Mouse (Mus musculus) macrophage (primary cell): Measurements from ENCODE around the gene Lsm7. TPM values are rescaled to one million over a fixed set of nuclear protein-coding genes. Genes with fewer than 3 reads are reported as not detected.

Experiments used
- H3K27ac ChIP-seq: fragments of 350-480 bp; formaldehyde crosslinking; 2 replicates; pipeline ENCODE4 v1.9.0; 2021
- H3K36me3 ChIP-seq: fragments of 350-480 bp; formaldehyde crosslinking; 2 replicates; pipeline ENCODE4 v1.9.0; 2021; ENCODE audit errors: inconsistent target
- H3K4me3 ChIP-seq: fragments of 350-480 bp; formaldehyde crosslinking; 2 replicates; pipeline ENCODE4 v1.9.0; 2021; ENCODE audit errors: inconsistent target
- H3K79me2 ChIP-seq: fragments of 350-480 bp; formaldehyde crosslinking; 2 replicates; pipeline ENCODE4 v1.9.0; 2021; ENCODE audit errors: inconsistent target
- WGBS: methylation state at CpG from one replicate; pipeline ENCODE4 v1.1.7; 2026; ENCODE audit warnings: inconsistent platforms; ENCODE audit not compliant: missing documents; 5-methylcytosine and 5-hydroxymethylcytosine counted together
- polyA plus RNA-seq: library from polyadenylated mRNA; stranded (reverse); fragments of 250-400 nt; gene quantifications from 3 replicates; pipeline ENCODE4 v1.2.4, GENCODE M21; 2018; ENCODE audit warnings: inconsistent platforms

Gene Lsm7
- polyA plus RNA-seq, 1 experiment from 2014 or later, result 32.4 TPM

- 82% methylated on average over 24 of the region's 24 CpGs for WGBS
- Histone ChIP-seq H3K27ac (no peak overlapping the region), H3K79me2 (peaks cover 20% of the 10 kb centered on the region), H3K4me3 (no peak overlapping the region), H3K36me3 (0 out of 2 replicates have a peak, but pooled peaks cover 4% of the 10 kb centered on the region)
Observed at GRCm38 (mm10) chr10:80896581-80897485, 41.8 kb upstream of the Lsm7 start.

- Histone ChIP-seq H3K27ac (no peak overlapping the region), H3K4me3 (no peak overlapping the region), H3K36me3 (0 out of 2 replicates have a peak, but pooled peaks cover 4% of the 10 kb centered on the region), H3K79me2 (peaks cover 20% of the 10 kb centered on the region)
- 92% methylated on average over 2 of the region's 6 CpGs for WGBS
Observed at GRCm38 (mm10) chr10:80895697-80896096, 40.7 kb upstream of the Lsm7 start.

- WGBS, result 86% methylated on average over 7 of the region's 7 CpGs
- Histone ChIP-seq H3K4me3 (no peak overlapping the region), H3K27ac (no peak overlapping the region), H3K79me2 (peaks cover 18% of the 10 kb centered on the region), H3K36me3 (0 out of 2 replicates have a peak, but pooled peaks cover 4% of the 10 kb centered on the region)
Observed at GRCm38 (mm10) chr10:80895100-80895499, 40.1 kb upstream of the Lsm7 start.

- H3K27ac ChIP-seq, result no peak overlapping the region
- H3K4me3 ChIP-seq, result no peak overlapping the region
- no peaks in the 10 kb centered on the region for H3K36me3 ChIP-seq
- no peaks in the 10 kb centered on the region for H3K79me2 ChIP-seq
- 39% methylated on average over 9 of the region's 11 CpGs for WGBS
Observed at GRCm38 (mm10) chr10:80887181-80887580, 32.2 kb upstream of the Lsm7 start.

- Histone ChIP-seq H3K4me3 (no peak overlapping the region), H3K36me3 (no peaks in the 10 kb centered on the region), H3K79me2 (no peaks in the 10 kb centered on the region), H3K27ac (no peak overlapping the region)
- WGBS, result 21% methylated on average over 10 of the region's 10 CpGs
Observed at GRCm38 (mm10) chr10:80881301-80881700, 26.3 kb upstream of the Lsm7 start.

- 79% methylated on average over 2 of the region's 2 CpGs for WGBS
- Histone ChIP-seq H3K27ac (no peak overlapping the region), H3K79me2 (no peaks in the 10 kb centered on the region), H3K36me3 (no peaks in the 10 kb centered on the region), H3K4me3 (no peak overlapping the region)
Observed at GRCm38 (mm10) chr10:80880901-80881300, 25.9 kb upstream of the Lsm7 start.

- H3K4me3 ChIP-seq, result no peak overlapping the region
- WGBS, result 19% methylated on average over 5 of the region's 5 CpGs
- no peaks in the 10 kb centered on the region for H3K36me3 ChIP-seq
- no peaks in the 10 kb centered on the region for H3K79me2 ChIP-seq
- H3K27ac ChIP-seq, result no peak overlapping the region
Observed at GRCm38 (mm10) chr10:80880131-80880641, 25.2 kb upstream of the Lsm7 start.

GRCm38 (mm10) chr10:80876594-80876993, 21.6 kb upstream of the Lsm7 start:
- no peak overlapping the region for H3K27ac ChIP-seq
- WGBS, result 74% methylated on average over 3 of the region's 3 CpGs
- no peaks in the 10 kb centered on the region for H3K79me2 ChIP-seq
- H3K4me3 ChIP-seq, result no peak overlapping the region
- no peaks in the 10 kb centered on the region for H3K36me3 ChIP-seq

GRCm38 (mm10) chr10:80876028-80876427, 21.0 kb upstream of the Lsm7 start:
- Histone ChIP-seq H3K4me3 (no peak overlapping the region), H3K36me3 (no peaks in the 10 kb centered on the region), H3K27ac (no peak overlapping the region), H3K79me2 (no peaks in the 10 kb centered on the region)
- WGBS, result 30% methylated on average over 5 of the region's 5 CpGs

- 94% methylated on average over 9 of the region's 9 CpGs for WGBS
- H3K27ac ChIP-seq, result no peak overlapping the region
- no peaks in the 10 kb centered on the region for H3K36me3 ChIP-seq
- no peaks in the 10 kb centered on the region for H3K79me2 ChIP-seq
- no peak overlapping the region for H3K4me3 ChIP-seq
Observed at GRCm38 (mm10) chr10:80874035-80874434, 19.0 kb upstream of the Lsm7 start.

GRCm38 (mm10) chr10:80871581-80871980, 16.6 kb upstream of the Lsm7 start, which contains the start of gene Tmprss9:
Gene Tmprss9, plus strand, starts transcription at chr10:80871848.
- no peak within 1 kb of the TSS for H3K4me3 ChIP-seq
- H3K79me2 ChIP-seq, result no peaks in the 10 kb centered on the region
- H3K36me3 ChIP-seq, result no peaks in the 10 kb centered on the region
- no peak within 1 kb of the TSS for H3K27ac ChIP-seq
- 39% methylated on average over 9 of the region's 9 CpGs for WGBS

- Histone ChIP-seq H3K27ac (no peak overlapping the region), H3K36me3 (no peaks in the 10 kb centered on the region), H3K79me2 (no peaks in the 10 kb centered on the region), H3K4me3 (no peak overlapping the region)
- WGBS, result 71% methylated on average over 1 of the region's 6 CpGs
Observed at GRCm38 (mm10) chr10:80870993-80871392, 16.0 kb upstream of the Lsm7 start.

- Histone ChIP-seq H3K79me2 (no peaks in the 10 kb centered on the region; the same call in 1 of the 2 replicates), H3K36me3 (peaks cover 18% of the 10 kb centered on the region; the same call in 1 of the 2 replicates), H3K27ac (no peak overlapping the region), H3K4me3 (no peak overlapping the region)
- WGBS, result 94% methylated on average over 14 of the region's 16 CpGs
Observed at GRCm38 (mm10) chr10:80864446-80864845, 9.4 kb upstream of the Lsm7 start.

- no peak overlapping the region for H3K27ac ChIP-seq
- no peak overlapping the region for H3K4me3 ChIP-seq
- peaks cover 18% of the 10 kb centered on the region; the same call in 1 of the 2 replicates for H3K36me3 ChIP-seq
- H3K79me2 ChIP-seq, result peaks cover 20% of the 10 kb centered on the region; the same call in 1 of the 2 replicates
- WGBS, result 95% methylated on average over 5 of the region's 5 CpGs
Observed at GRCm38 (mm10) chr10:80862305-80862704, 7.3 kb upstream of the Lsm7 start.

GRCm38 (mm10) chr10:80858350-80858935, 3.4 kb upstream of the Lsm7 start:
- H3K79me2 ChIP-seq, result peaks cover 53% of the 10 kb centered on the region
- WGBS, result 91% methylated on average over 7 of the region's 7 CpGs

More at GRCm38 (mm10) chr10:80858350-80858935, 3.4 kb upstream of the Lsm7 start:
- Histone ChIP-seq H3K36me3 (peaks cover 15% of the 10 kb centered on the region; the same call in 1 of the 2 replicates), H3K4me3 (no peak overlapping the region), H3K27ac (no peak overlapping the region)
